Mouse (Mus musculus): ENCODE results near the gene Kcnh1. TPM values are rescaled to one million over a fixed set of nuclear protein-coding genes. Genes with fewer than 3 reads are reported as not detected.

Kcnh1 gene
- total RNA-seq, 2 experiments from 2014 or later: 0.11 TPM

DNA sequence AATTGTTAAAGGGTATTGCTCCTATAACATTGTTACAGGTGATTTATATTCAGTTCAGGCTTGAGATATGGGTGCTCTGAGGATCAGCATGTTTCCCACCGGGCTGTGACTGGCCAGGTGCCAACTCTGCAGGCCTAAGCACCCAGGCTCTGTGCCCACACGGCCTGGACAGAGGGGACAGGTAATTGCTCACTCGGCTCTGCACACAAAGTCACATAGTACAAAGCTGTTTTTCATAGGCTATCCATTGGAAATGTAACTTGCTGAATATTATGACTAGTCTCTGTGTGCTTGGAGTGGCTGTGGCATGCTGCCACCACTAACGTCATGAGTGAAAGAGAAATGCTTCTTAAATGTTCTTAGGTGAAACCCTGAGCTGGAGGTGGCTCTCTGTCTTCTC lies 210.4 kb downstream of the Kcnh1 start:
- DNase-seq: peak in 1 of 2 experiments; percentile 5

DNA sequence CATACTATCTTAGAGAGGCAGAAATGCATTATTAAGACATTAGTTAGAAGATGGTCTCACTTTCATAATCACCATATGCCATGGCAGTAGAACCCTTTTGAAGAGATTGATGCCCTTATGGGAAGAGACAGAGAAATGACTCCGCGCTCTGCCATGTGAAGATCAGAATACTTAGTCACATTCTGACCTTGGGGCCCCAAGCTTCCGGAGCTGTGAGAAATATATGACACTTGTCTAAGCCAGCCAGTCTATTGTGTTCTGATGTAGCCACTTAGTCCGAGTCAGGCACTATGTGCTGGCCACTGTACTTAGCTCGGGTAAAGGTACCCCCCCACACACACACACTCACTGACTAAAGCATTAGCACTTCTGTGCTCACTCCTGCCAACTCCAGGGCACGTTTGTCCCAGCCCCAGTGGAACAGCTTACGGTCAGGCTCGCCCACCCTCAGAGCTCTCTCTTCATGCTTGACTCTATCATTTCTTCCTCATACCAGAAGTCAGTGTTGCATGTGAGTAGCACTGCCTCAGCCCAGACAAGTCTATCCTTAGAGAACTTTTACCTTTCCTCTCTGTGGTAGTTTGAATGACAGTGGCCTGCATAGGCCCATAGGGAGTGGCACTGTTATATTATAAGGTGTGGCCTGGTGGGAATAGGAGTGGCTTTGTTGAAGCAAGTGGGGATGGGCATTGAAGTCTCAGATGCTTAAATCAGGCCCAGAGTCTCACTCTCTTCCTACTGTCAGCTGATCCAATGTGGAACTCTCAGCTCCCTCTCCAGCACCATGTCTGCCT lies 212.5 kb downstream of the Kcnh1 start:
- intact Hi-C loops (cut with DNase I): no loop called here
- no peak for DNase-seq

More for the DNA sequence above, 210.4 kb downstream of the Kcnh1 start:
- intact Hi-C loops (cut with DNase I): no loop called here

DNA sequence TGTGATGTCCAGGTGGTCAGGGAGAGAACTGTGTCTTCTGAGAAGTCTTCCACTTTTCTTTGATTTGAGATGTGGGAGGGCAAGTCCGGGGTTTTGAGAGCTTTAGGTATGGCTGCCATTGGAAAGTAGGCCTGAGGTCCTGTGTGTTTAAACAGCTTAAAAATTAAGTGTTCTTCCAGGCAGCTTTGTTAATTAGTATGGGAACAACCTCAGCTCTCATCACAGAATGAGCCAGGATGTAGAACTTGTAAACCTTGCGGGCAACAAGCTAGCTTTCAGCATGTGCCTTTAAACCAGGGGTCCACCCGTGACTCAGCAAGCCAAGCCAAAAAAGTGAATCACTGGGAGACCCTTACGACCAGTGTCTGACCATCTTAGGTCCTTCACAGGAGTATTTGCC lies 214.6 kb downstream of the Kcnh1 start:
- DNase-seq: no peak
- intact Hi-C loops (cut with DNase I): no loop called here

DNA sequence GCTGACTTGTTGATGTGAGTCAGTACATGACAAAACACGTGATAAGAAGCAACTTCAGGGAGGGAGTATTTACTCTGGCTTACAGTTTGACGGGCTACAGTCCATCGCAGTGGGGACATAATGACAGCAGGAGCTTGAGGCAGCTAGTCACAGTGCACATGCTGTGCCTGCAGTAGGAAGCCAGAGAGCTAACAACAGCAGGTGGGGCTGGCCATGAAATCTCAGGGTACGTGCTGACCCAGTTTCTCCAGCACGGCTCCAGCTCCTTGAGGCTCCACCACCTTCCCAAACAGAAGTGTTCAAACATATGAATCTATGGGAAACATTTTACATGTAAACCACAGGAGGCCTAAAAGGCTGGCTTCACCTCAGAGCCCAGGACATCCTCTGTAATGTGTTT lies 216.0 kb downstream of the Kcnh1 start:
- intact Hi-C loops (cut with DNase I): no loop called here

GRCm38 (mm10) chr1:192415813-192416212 lies 225.2 kb downstream of the Kcnh1 start:
- no peak for DNase-seq
- intact Hi-C loops (cut with DNase I): no loop called here

More for the DNA sequence above, 216.0 kb downstream of the Kcnh1 start:
- DNase-seq: no peak

GRCm38 (mm10) chr1:192416241-192416821 lies 225.8 kb downstream of the Kcnh1 start:
- intact Hi-C loops (cut with DNase I): no loop called here

DNA sequence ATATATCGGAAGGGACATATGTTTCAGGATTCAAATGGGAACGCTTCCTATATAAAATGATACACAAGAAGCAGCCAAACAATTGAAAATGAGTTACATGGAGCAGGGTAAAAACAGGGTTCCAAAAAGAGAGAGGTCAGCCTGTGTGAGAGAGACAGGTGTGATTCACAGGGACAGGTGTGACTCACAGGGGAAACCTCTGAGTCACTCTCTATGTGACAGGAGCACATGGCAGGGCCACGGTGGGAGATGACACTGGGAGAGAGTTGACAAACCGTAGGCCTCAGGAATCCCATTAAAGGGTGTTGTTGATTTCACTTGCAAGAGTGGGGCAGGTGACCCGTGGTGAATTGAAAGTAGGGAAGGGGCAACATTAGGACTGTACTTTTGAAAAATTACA lies 228.6 kb downstream of the Kcnh1 start:
- no peak for DNase-seq

More at GRCm38 (mm10) chr1:192416241-192416821, 225.8 kb downstream of the Kcnh1 start:
- DNase-seq: no peak

DNA sequence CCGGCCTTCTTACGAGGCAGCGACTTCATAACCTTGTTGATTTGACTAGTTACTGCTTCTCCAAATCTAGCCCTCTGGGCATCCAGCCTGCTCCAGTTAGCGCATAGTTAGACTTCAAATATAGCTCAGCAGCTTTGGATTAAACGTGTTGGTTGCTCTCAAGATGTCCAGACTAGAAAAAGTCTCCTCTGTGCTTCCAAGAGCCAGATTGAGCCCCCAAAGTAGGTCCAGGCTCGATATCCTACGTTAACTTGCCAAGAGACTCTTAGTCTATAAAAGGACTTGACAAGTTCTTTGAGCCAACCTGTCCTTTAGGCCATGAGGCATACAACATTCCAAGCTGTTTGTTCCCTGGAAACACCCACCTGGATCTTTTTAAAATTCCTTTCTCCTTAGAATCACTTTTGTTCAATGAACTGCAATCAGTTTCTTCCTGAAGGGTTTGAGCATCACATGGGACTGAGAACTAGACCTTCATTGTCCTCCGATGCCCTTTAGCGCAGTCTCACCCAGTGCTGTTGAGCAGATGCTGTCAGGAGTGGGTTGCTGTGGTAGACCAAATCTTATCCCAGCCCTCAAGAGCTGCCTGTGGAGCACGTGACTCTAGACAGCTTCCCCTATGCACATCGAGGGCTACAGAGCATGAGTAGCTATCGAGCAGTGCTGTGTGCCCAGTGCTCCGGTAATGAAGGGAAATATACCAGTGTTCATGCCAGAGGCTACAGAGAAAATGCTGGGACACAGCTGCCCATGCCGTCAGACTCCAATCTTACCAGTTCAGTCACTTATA lies 231.0 kb downstream of the Kcnh1 start:
- intact Hi-C loops (cut with DNase I): no loop called here
- no peak for DNase-seq

More for the DNA sequence above, 228.6 kb downstream of the Kcnh1 start:
- intact Hi-C loops (cut with DNase I): no loop called here

DNA sequence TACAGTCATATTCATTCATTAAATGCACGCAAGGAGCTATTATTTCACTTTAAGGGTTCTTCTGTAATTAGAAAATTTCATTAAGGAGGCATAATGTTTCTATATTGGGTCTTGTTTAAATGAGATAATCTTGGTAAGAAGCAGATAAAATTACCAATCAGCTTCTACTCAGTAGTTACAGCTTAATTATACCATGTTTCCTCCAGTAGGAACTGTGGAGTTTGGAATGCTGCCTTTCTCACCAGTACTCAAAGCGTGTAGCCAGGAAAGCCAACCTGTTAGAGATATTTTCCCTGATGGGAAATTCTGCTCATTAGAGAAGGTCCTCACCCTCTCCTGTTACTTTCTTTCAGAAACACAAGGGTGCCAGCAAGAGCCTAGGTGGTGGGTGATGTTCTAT lies 240.8 kb downstream of the Kcnh1 start:
- DNase-seq: no peak
- intact Hi-C loops (cut with DNase I): no loop called here

DNA sequence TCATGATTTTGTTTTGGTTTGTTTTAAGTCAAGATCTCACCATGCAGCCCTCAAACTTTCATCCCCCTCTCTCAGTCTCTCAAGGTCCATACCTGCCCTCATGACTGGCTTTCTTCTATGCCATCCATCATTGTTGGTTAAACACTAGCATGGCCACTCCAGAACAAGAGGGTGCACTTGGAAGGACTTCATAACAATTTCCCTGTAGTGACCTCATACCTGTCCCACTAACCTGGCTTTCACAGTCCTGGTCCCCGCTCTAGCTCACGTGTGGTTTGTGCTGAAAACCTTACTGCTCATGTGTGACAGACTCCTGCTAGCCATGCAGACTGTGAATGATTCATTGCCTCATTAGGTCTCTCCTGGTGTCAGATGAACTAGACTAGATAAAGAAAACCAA lies 244.9 kb downstream of the Kcnh1 start:
- intact Hi-C loops (cut with DNase I): no loop called here
- no peak for DNase-seq

DNA sequence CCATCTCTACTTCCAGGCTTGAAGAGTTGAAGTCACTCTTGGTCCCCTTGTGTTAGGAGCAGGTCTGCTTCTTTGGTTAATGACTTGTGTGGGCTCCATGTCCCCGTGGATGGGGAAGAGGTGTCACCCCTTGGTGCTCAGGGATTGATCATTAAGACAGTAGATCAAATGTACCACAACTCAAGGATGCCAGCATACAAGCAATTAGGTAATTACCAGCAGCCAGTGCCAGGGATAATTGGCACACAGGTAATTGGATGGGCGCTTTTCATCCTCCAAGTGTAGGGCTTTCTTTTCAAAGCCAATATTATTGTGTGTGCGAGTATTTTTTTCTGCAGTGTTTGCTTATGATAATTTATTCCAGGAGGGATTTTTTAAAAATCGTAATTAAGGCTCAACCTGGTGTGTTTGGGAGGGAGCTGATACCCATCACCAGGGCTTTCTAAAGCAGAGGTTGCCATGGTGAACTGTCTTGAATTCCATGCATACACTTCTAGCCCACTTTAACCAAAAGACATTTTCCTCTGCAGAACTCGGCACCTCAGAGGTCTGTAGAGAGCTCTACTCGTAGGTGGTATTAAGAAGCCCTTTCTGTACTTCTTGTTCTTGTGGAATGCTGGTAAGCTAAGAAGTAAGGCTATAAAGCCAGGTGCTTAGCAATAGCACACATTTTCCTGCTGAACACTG lies 248.7 kb downstream of the Kcnh1 start:
- intact Hi-C loops (cut with DNase I): no loop called here
- no peak for DNase-seq

DNA sequence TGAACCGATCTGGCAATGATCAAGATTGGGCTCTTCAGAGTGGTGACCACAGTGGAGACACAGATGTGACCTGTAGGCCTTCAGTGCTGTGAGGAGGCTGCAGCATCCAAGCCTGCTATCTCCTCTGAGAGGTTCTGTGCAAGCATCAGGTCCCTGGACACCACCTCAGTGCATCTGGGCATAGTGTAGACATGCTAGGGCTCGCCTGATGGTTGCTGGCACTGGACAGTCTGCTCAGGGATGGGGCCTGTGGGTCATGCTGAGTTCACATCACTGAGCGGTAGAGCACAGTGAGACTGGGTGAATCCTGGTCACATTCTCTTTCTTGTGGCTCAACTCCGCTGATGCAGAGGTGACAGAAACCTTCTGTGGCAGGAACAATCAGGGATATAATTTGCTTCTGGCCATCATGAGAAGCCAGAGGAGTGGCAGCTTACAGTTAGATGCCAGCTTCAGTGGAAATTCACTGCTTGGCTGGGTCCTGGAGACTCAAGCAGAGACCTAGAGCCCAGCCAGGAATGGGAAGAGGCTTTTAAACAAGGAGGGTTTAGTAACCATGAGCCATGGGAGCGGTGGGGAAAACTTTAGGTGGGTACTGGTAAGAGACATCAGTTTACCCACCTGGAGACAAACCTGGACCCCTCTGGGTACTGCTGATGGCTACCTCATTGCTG lies 252.3 kb downstream of the Kcnh1 start:
- intact Hi-C loops (cut with DNase I): no loop called here
- no peak for DNase-seq

GRCm38 (mm10) chr1:192443998-192444657 lies 253.6 kb downstream of the Kcnh1 start:
- intact Hi-C loops (cut with DNase I): no loop called here
- no peak for DNase-seq

GRCm38 (mm10) chr1:192444658-192445447 lies 254.3 kb downstream of the Kcnh1 start:
- DNase-seq: peak; percentile 8 to 37
- intact Hi-C loops (cut with DNase I): no loop called here

- no peak for DNase-seq
- intact Hi-C loops (cut with DNase I): no loop called here
Observed at GRCm38 (mm10) chr1:192446158-192446557, 255.6 kb downstream of the Kcnh1 start.

DNA sequence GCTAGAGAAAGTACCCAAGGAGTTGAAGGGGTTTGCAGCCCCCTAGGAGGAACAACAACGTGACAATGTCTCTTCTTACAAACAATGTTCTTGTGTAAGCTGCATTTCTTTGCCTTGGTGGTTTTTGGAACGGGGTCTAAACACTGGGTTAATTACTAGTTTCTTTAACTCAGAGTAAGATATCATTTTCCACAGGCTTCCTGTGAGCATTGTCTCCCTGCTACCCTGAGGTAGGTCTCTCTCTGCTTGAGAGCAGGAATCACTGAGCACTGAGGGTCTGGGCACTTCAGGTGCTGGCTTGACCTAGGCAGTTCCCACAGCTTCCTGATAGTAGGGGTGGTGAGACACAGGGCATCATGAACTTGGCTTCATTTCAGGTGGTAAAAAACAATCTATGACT lies 257.1 kb downstream of the Kcnh1 start:
- intact Hi-C loops (cut with DNase I): no loop called here
- DNase-seq: no peak

- intact Hi-C loops (cut with DNase I): no loop called here
- no peak for DNase-seq
Observed at GRCm38 (mm10) chr1:192448512-192448911, 257.9 kb downstream of the Kcnh1 start.

- no peak for DNase-seq
- intact Hi-C loops (cut with DNase I): no loop called here
Observed at GRCm38 (mm10) chr1:192449572-192450351, 259.2 kb downstream of the Kcnh1 start.
